Mouse (Mus musculus): ENCODE results near the gene Sytl1.

Gene Sytl1

DNA sequence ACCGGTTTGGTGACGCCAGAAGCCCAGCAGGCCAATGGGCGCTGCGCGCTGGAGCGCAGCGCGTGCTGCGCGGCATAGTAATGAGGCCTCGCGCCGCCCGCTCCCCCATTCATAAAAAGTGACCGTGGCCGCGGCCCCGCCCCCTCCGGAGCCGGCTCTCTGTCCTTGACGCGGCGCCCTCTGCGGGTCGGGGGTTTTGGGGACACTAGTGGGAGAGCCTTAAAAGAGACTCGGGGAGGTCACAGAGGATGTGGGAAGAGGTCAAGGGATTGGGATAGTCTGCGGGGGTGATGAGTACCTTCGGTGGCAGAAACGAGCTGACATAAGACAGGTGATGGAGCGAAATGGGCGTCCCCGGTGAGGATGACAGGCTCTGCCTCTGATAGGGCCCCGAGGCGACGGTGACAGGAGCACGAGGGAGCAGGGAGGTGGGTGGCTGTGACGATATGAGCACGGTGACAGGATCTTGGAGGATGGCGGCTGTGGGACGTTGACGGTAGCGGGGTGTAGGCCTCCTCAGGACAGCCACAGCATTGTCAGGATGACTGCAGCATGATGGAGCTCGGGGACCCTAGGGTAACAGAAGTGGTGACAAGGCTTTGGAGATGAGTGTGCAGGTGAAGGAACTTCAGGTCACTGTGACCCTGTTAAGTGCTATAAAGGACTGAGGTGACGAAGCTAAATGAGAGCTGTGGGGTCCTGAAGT is 50.2 kb downstream of the Sytl1 start:
- DNase-seq (ENCODE audit: low read depth, low spot score) = peak; percentile 88

GRCm38 (mm10) chr4:133211751-133212561 is 51.0 kb downstream of the Sytl1 start, which contains the start of the genes Cd164l2 and Gpr3:
TSS of gene Cd164l2 (plus strand) at chr4:133212131.
TSS of gene Gpr3 (minus strand) at chr4:133212536.
- no peak for DNase-seq (ENCODE audit: low read depth, low spot score)

- no peak for DNase-seq (ENCODE audit: low read depth, low spot score)
Measured at GRCm38 (mm10) chr4:133210788-133211390, 52.0 kb downstream of the Sytl1 start.

DNA sequence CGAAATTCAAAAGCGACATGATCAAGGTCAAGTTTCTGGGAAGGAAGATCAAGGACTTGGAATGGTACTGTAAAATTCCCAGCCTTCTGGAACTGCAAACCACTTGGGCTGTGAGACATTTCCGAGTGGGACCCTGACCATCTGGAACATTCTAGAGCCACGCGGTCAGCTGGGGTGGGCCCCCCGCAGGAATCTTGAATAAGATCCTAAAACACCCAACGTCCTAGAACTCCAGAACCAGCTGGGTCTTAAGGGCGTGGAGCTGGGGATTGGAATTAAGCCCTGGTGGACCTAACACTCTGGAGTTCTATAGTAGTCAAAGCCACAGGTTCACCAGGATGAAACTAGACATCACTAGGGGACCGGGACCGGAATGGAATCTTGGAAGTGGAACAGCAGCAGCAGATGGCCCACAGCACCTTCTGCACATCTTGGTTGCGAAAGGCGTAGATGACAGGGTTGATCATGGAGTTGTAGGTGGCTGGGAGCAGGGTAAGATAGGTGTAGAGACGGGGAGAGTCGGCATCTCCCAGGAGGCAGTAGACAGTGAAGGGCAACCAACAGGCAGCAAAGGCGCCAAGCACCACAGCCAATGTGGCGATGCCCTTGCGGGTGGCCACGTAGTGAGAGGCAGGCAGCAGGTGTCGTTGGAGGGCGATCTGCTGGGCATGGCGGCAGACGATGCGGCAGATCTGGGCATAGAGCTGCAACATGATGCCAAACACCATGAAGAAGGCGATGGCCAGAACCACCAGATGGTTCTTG is 52.7 kb downstream of the Sytl1 start:
- DNase-seq (ENCODE audit: low read depth, low spot score) = no peak

GRCm38 (mm10) chr4:133209366-133209765 is 53.5 kb downstream of the Sytl1 start:
- peak; percentile 80 for DNase-seq (ENCODE audit: low read depth, low spot score)

GRCm38 (mm10) chr4:133204379-133204778 is 58.5 kb downstream of the Sytl1 start:
- DNase-seq (ENCODE audit: low read depth, low spot score) = no peak

DNA sequence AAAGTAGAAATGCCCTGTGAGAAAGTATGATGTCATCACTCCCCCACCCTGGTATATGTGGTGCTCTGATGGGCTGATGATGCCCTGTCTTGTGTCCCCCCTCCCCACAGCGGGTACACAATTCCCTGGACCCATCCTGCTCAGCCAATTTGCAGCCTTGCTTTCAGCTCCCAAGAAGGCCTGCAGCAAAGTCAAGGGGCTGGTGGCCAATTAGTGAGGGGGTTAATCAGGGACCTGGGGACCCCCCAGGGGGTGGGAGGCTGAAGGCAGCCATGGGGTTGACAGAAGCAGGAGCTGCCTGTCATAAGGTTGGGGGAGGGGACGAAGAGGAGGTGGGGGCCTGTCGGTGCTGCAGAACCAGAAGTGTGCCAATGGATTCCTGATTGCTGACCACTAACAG is 59.3 kb downstream of the Sytl1 start:
- DNase-seq (ENCODE audit: low read depth, low spot score) = no peak

Measured in ZHBTc4 (cell line).